Comparison of ENCODE assay signal across 8 mouse cellular contexts in genomic region chr6:83599060-83599550, GRCm38 (mm10). TPM values are rescaled to one million over a fixed set of nuclear protein-coding genes. Genes with fewer than 3 reads are reported as not detected.
DNase-seq lines count a peak whose midpoint lies in the region; ATAC-seq lines count a peak whose summit lies in the region.

No protein-coding gene starts in this region.

- 33% methylated on average over 24 of the region's 24 CpGs for WGBS in heart, embryonic 14.5 days
- WGBS in liver, embryonic 16.5 days (ENCODE audit: insufficient replicate concordance) = 27% methylated on average over 24 of the region's 24 CpGs

- H3K4me3 ChIP-seq in heart, embryonic 14.5 days (ENCODE audit: control insufficient read depth in 1 of 2, insufficient read depth in 1 of 2, low read depth in 1 of 2, low read length in 2 of 2) = peak overlapping the region; percentile 33 to 43
- H3K4me3 ChIP-seq in liver, embryonic 16.5 days (ENCODE audit: low read depth, low read length) = peak overlapping the region; percentile 26; the same call in 1 of the 2 replicates

- peak overlapping the region; percentile 34 for H3K9ac ChIP-seq in heart, embryonic 14.5 days (ENCODE audit: low read length)
- H3K9ac ChIP-seq in liver, embryonic 16.5 days (ENCODE audit: low read depth, low read length) = no peak overlapping the region

- H3K9me3 ChIP-seq in heart, embryonic 14.5 days (ENCODE audit: control insufficient read depth, low read length) = no peaks in the 10 kb centered on the region
- H3K9me3 ChIP-seq in liver, embryonic 16.5 days (replicated peaks; ENCODE audit: control insufficient read depth, low read length) = no peaks in the 10 kb centered on the region

- H3K4me2 ChIP-seq in heart, embryonic 14.5 days (ENCODE audit: low read length) = peak overlapping the region; percentile 68
- H3K4me2 ChIP-seq in liver, embryonic 16.5 days (ENCODE audit: low read depth, low read length) = peak overlapping the region; percentile 31

- ATAC-seq in heart, embryonic 14.5 days (ENCODE audit: insufficient number of reproducible peaks, insufficient read depth, low FRiP score, low read depth) = no peak; the same call in 1 of the 2 replicates
- no peak for ATAC-seq in liver, embryonic 16.5 days (ENCODE audit: low read depth)
- no peak for ATAC-seq in inflammation-experienced regulatory T-cells, adult 6 months

- DNase-seq in A20 (ENCODE audit: low read depth, low spot score) (peak; percentile 29), R1 (ENCODE audit: low read depth, low spot score) (peak; percentile 36)
- DNase-seq in adrenal gland, adult 2 months = no peak
- no peak for DNase-seq in urinary bladder, postnatal 10 days (ENCODE audit: low spot score)
- DNase-seq in natural killer cell, adult 2 months (ENCODE audit: low spot score in 2 of 2) = no peak

- H3K4me1 ChIP-seq in heart, embryonic 14.5 days (ENCODE audit: control insufficient read depth in 2 of 2, insufficient read depth in 2 of 2, low read length in 2 of 2) = peaks cover 10 to 14% of the 10 kb centered on the region in 2 experiments
- H3K4me1 ChIP-seq in liver, embryonic 16.5 days (ENCODE audit: control insufficient read depth, low read depth, low read length) = no peaks in the 10 kb centered on the region

- H3K27me3 ChIP-seq in heart, embryonic 14.5 days (ENCODE audit: control insufficient read depth, insufficient read depth, low read length) = no peaks in the 10 kb centered on the region
- no peaks in the 10 kb centered on the region for H3K27me3 ChIP-seq in liver, embryonic 16.5 days (ENCODE audit: control insufficient read depth, insufficient read depth, low read depth, low read length)

- 0 out of 4 replicates have a peak overlapping the region, but pooled peaks of 1 of the 2 experiments have one; percentile 47 for H3K27ac ChIP-seq in heart, embryonic 14.5 days (replicated peaks in 1 of 2; ENCODE audit: control insufficient read depth in 1 of 2, insufficient read depth in 1 of 2, low read depth in 2 of 2, low read length in 2 of 2)
- no peak overlapping the region for H3K27ac ChIP-seq in liver, embryonic 16.5 days (ENCODE audit: low read length)

- no peaks in the 10 kb centered on the region for H3K36me3 ChIP-seq in heart, embryonic 14.5 days (ENCODE audit: control insufficient read depth, insufficient read depth, low read length)
- no peaks in the 10 kb centered on the region for H3K36me3 ChIP-seq in liver, embryonic 16.5 days (ENCODE audit: control insufficient read depth, insufficient read depth)

RNA-seq across cellular contexts. Expression of gene Stambp, which starts 26.6 kb away (rescaled TPM):
- polyA plus RNA-seq in heart, embryonic 14.5 days (2014; fragmentation: Nextera tagmentation; extraction: Ambion mirVana) = 27.7 TPM in 2 replicates
- polyA plus RNA-seq in liver, embryonic 16.5 days (2015; fragmentation: Nextera tagmentation; extraction: Ambion mirVana) = 9.6 TPM in 2 replicates
- polyA plus RNA-seq in inflammation-experienced regulatory T-cells, adult 6 months (2017; shearing (Covaris generic)) = 10 to 100 TPM; 30.8 to 48.3 (median 33.1) TPM
- 10 to 100 TPM; 22.3 to 22.7 TPM for total RNA-seq in adrenal gland, adult 2 months (2021)
- 4.0 and 4.4 TPM in 2 replicates for polyA plus RNA-seq in adrenal gland, adult 2 months (2012; rRNA removed)

RNA-seq across cellular contexts. Expression of gene Clec4f, which starts 56.9 kb away (rescaled TPM):
- polyA plus RNA-seq in heart, embryonic 14.5 days (2014; fragmentation: Nextera tagmentation; extraction: Ambion mirVana) = 0.46 and 0.70 TPM in 2 replicates
- polyA plus RNA-seq in liver, embryonic 16.5 days (2015; fragmentation: Nextera tagmentation; extraction: Ambion mirVana) = 17.8 and 20.6 TPM in 2 replicates
- polyA plus RNA-seq in inflammation-experienced regulatory T-cells, adult 6 months (2017; shearing (Covaris generic)) = not detected
- under 1 TPM in 1 of 2 experiments, not detected in 1; 0.23 TPM for total RNA-seq in adrenal gland, adult 2 months (2021)
- not detected in 2 replicates for polyA plus RNA-seq in adrenal gland, adult 2 months (2012; rRNA removed)

Comparison
In these comparisons a context has a peak if more than half of its experiments do, and no peak if none do; other contexts are left out.
1. DNase-seq: peak in A20 (single experiment) and R1 (single experiment); none in adrenal gland, adult 2 months (single experiment), urinary bladder, postnatal 10 days (single experiment) and natural killer cell, adult 2 months (0 of 2).
2. RNA of gene Clec4f, which starts 56.9 kb away (polyA plus RNA-seq): 17.8 to 20.6 TPM in liver, embryonic 16.5 days; 0.46 to 0.70 TPM in heart, embryonic 14.5 days, not detected in adrenal gland, adult 2 months and not detected in inflammation-experienced regulatory T-cells, adult 6 months; every median in the first group is over 10 times any median in the second.